Mouse (Mus musculus) layer of hippocampus, postnatal 36 days (tissue): ENCODE measurements around the gene Tgfb1i1. TPM values are rescaled to one million over a fixed set of nuclear protein-coding genes. Genes with fewer than 3 reads are reported as not detected.

Source experiments
- DNase-seq, 2 experiments: peaks; one replicate each; pipeline ENCODE4 v3.0.0; 2022
- total RNA-seq, 2 experiments: library from RNA; stranded (reverse); gene quantifications; 2 replicates each; pipeline ENCODE4 v1.2.3; 2021

The Tgfb1i1 gene
- total RNA-seq = 10 to 100 TPM; 10.9 to 13.7 TPM

- peak in 1 of 2 experiments; percentile 32 for DNase-seq
These were observed at the start of gene Tgfb1i1 for GRCm38 (mm10) chr7:128246496-128247391. TSS of gene Tgfb1i1 (plus strand) at chr7:128246812.

- DNase-seq = no peak
These were observed 45.0 kb upstream of the Tgfb1i1 start for GRCm38 (mm10) chr7:128201607-128202006.

GRCm38 (mm10) chr7:128203071-128203470, 43.5 kb upstream of the Tgfb1i1 start:
- DNase-seq = no peak

- no peak for DNase-seq
These were observed 42.4 kb upstream of the Tgfb1i1 start for GRCm38 (mm10) chr7:128204179-128204578.

GRCm38 (mm10) chr7:128205695-128206094, 40.9 kb upstream of the Tgfb1i1 start:
- DNase-seq = no peak

- no peak for DNase-seq
These were observed 40.5 kb upstream of the Tgfb1i1 start, which contains the start of gene Cox6a2 for GRCm38 (mm10) chr7:128206152-128206551. TSS of gene Cox6a2 (minus strand) at chr7:128206387.

- peak; percentile 23 to 41 for DNase-seq
These were observed 38.4 kb upstream of the Tgfb1i1 start for GRCm38 (mm10) chr7:128208187-128208586.

- no peak for DNase-seq
These were observed 36.8 kb upstream of the Tgfb1i1 start for GRCm38 (mm10) chr7:128209826-128210225.

- no peak for DNase-seq
These were observed 26.7 kb upstream of the Tgfb1i1 start for GRCm38 (mm10) chr7:128219952-128220351.

GRCm38 (mm10) chr7:128220936-128221335, 25.7 kb upstream of the Tgfb1i1 start:
- no peak for DNase-seq

- no peak for DNase-seq
These were observed 14.9 kb upstream of the Tgfb1i1 start for GRCm38 (mm10) chr7:128231741-128232140.

GRCm38 (mm10) chr7:128234796-128235195, 11.8 kb upstream of the Tgfb1i1 start:
- no peak for DNase-seq

- DNase-seq = no peak
These were observed 11.1 kb upstream of the Tgfb1i1 start for GRCm38 (mm10) chr7:128235481-128235880.

- DNase-seq = no peak
These were observed 10.2 kb upstream of the Tgfb1i1 start for GRCm38 (mm10) chr7:128236426-128236825.

- peak; percentile 81 to 82 for DNase-seq
These were observed 9.6 kb upstream of the Tgfb1i1 start, which contains the start of gene Armc5 for GRCm38 (mm10) chr7:128236856-128237592. TSS of gene Armc5 (plus strand) at chr7:128237342.

GRCm38 (mm10) chr7:128237593-128237926, 9.1 kb upstream of the Tgfb1i1 start:
- no peak for DNase-seq

GRCm38 (mm10) chr7:128237927-128238778, 8.5 kb upstream of the Tgfb1i1 start, which contains the start of gene 9130023H24Rik:
TSS of gene 9130023H24Rik (minus strand) at chr7:128238031.
- peak; percentile 99 to 100 for DNase-seq

- DNase-seq = no peak
These were observed 7.6 kb upstream of the Tgfb1i1 start for GRCm38 (mm10) chr7:128238991-128239390.

- no peak for DNase-seq
These were observed 6.4 kb upstream of the Tgfb1i1 start for GRCm38 (mm10) chr7:128240131-128240784.

- DNase-seq = no peak
These were observed 4.3 kb upstream of the Tgfb1i1 start for GRCm38 (mm10) chr7:128242331-128242730.

- no peak for DNase-seq
These were observed 2.7 kb upstream of the Tgfb1i1 start for GRCm38 (mm10) chr7:128243921-128244320.
